Mouse (Mus musculus): ENCODE results near the gene Rab3il1.
"Not testable (repeated sequence)": the region's sequence is repeated elsewhere in the genome, so short reads cannot be mapped to it uniquely, and the experiment has no call there.

DNA sequence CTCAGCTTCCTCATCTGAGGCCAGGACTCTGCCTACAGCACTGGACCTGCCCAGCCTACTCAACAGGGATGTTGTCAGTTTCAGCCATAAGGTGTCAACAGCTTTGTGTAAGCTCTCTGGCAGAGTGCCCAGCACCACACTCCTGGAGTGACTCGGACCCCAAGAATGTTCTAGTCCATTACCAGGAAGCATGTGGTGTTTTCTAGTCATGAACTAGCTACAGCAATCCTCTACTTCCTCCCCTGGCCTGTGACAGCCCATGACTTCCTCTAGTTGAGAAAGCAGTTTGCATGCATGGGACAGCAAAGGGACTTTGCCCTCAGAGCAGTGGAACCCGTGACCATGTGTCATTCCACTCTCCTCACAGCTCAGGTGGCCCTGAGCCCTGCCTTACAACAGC is 26.6 kb upstream of the Rab3il1 start:
- not testable (repeated sequence) for TF ChIP-seq TAL1, GATA1 (IDR thresholded peaks at IDR 0.05; ENCODE audit: low read length)

Measured in erythroblast, embryonic 14.5 days (primary cell).